Mouse (Mus musculus): ENCODE data around the gene Washc2.

The Washc2 gene

GRCm38 (mm10) chr6:116264018-116264651, 56.3 kb downstream of the Washc2 start, which contains the start of gene Zfand4:
Zfand4 (plus strand) TSS chr6:116264222.
- peak; percentile 92 to 95 for DNase-seq

GRCm38 (mm10) chr6:116264836-116265235, 57.0 kb downstream of the Washc2 start:
- DNase-seq, result no peak

- DNase-seq, result no peak
These were observed 57.8 kb downstream of the Washc2 start for GRCm38 (mm10) chr6:116265603-116266002.

- no peak for DNase-seq
These were observed 58.7 kb downstream of the Washc2 start for GRCm38 (mm10) chr6:116266273-116267109.

GRCm38 (mm10) chr6:116267110-116267423, 59.2 kb downstream of the Washc2 start:
- DNase-seq, result no peak

- DNase-seq, result no peak
These were observed 67.9 kb downstream of the Washc2 start for GRCm38 (mm10) chr6:116275695-116276094.

GRCm38 (mm10) chr6:116278679-116279317, 71.0 kb downstream of the Washc2 start:
- no peak for DNase-seq

GRCm38 (mm10) chr6:116281014-116281413, 73.2 kb downstream of the Washc2 start:
- DNase-seq, result no peak

GRCm38 (mm10) chr6:116282546-116282945, 74.7 kb downstream of the Washc2 start:
- peak in 1 of 2 experiments; percentile 67 for DNase-seq

- DNase-seq, result peak in 1 of 2 experiments; percentile 40
These were observed 75.4 kb downstream of the Washc2 start for GRCm38 (mm10) chr6:116283280-116283679.

GRCm38 (mm10) chr6:116286321-116286720, 78.5 kb downstream of the Washc2 start:
- DNase-seq, result peak in 1 of 2 experiments; percentile 60

- DNase-seq, result peak; percentile 58 to 88
These were observed 79.2 kb downstream of the Washc2 start for GRCm38 (mm10) chr6:116286870-116287575.

GRCm38 (mm10) chr6:116311411-116311810, 103.6 kb downstream of the Washc2 start:
- DNase-seq, result no peak

Data from kidney, postnatal 25 days (tissue).